Mouse (Mus musculus): Measurements from ENCODE around the gene Dapk3.

Gene Dapk3

DNA sequence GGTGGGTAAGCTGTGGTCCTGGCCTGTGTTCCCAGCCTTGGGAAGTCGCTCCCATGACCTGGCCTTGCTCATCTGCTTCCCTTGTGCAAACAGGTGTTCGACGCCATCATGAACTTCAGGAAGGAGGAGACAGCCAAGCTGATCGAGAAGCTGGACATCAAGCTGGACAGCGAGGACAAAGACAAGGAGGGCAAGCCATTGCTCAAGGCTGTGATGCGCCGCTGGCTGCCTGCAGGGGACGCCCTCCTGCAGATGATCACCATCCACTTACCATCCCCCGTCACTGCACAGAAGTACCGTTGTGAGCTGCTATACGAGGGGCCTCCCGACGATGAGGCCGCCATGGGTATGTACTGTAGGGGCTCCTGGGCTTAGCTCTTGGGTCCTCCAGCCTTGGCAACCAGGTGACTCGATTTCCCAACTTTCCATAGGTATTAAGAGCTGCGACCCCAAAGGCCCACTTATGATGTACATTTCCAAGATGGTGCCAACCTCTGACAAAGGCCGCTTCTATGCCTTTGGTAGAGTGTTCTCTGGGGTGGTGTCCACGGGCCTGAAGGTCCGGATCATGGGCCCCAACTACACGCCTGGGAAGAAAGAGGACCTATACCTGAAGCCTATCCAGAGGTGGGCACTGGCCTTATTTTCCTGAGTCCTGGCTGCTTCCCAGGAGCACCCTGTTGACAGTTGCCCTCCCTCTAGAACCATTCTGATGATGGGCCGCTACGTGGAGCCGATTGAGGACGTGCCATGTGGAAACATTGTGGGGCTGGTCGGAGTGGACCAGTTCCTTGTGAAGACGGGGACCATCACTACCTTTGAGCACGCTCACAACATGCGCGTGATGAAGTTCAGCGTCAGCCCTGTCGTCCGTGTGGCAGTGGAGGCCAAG, 3.1 kb upstream of the Dapk3 start:
- DNase-seq: peak; percentile 63

GRCm38 (mm10) chr10:81180946-81181345, 1.9 kb upstream of the Dapk3 start:
- peak; percentile 58 for DNase-seq

DNA sequence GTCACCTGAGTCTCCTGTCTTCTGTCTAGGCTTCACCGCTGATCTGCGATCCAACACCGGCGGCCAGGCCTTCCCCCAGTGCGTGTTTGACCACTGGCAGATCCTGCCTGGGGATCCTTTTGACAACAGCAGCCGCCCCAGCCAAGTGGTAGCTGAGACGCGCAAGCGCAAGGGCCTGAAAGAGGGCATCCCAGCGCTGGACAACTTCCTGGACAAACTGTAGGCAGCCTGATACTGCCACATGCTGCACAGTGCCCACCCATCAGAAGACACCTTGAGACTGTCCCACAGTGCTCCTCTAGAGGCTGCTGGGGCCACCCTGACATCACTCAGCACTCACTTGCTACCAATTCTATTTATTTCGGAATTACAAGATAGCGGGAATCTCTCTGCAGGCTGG, 945 bp upstream of the Dapk3 start:
- peak; percentile 63 for DNase-seq

DNA sequence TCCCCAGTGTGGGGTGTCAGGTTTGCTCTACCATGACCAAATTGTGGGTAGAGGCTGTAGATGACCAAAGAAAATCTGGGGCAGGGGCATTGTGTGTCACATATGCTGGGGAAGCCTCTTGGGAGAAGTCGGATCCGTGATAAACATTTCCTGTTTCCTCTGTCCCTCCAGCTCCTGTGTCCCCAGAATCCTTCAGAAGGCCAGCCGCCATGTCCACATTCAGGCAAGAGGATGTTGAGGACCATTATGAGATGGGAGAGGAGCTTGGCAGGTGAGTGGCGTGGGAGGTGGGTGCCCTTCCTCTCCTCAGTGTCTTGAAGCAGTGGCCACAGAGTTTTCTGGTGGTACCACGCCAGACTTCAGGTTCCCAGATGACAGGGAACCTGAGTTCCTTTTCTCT, 1.0 kb downstream of the Dapk3 start, which contains the start of gene 4930442H23Rik:
TSS of gene 4930442H23Rik (minus strand) at position 45 of the 400 bp plus-strand sequence.
- DNase-seq: no peak

DNA sequence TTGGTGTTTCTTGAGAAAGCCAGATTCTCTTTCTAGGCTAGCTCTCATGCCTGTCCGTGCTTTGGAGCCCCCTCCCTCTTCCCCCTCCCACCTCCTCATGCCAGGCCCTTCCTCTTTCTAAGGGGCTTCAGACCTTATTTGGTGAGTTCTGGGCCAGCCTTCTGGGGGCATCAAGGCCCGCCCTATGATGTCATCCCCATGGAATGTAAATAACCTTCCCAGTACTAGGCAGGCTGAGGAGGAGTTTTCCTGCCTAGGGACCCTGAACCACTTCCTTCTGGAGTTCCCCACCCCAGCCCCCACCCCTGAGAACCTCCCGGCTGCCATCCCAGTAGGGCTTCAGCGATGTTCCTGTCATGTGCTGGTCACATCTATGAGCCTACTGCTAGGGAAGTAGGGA, 2.0 kb downstream of the Dapk3 start:
- DNase-seq: no peak

DNA sequence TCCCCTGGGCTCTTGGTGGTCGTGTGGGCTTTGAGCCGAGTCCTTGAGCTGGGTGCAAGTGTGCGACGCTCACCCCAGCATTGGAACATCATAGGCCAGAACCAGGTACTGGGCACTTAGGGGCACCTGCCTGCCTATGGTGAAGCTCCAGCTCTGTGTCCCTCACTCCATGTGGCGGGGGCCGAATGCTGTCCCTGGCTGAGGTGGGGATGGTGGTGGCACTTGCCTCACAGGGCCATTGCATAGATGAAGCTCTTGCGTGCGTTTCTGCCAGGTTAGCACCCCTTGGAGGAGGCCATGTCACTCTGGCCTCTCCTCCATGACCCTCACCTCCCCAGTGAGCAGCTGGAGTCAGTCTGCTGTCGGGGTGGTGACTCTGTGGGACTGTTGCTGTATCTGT, 4.4 kb downstream of the Dapk3 start:
- no peak for DNase-seq

DNA sequence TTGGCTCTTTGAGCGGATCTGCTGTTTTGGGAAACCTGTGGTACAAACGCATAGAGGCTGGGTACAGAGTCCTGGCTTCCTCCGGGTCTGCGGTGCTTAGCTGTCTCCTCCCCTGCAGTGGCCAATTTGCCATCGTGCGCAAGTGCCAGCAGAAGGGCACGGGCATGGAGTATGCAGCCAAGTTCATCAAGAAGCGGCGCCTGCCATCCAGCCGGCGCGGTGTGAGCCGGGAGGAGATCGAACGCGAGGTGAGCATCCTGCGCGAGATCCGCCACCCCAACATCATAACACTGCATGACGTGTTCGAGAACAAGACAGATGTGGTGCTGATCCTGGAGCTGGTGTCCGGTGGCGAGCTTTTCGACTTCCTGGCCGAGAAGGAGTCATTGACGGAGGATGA, 7.0 kb downstream of the Dapk3 start:
- DNase-seq: no peak

DNA sequence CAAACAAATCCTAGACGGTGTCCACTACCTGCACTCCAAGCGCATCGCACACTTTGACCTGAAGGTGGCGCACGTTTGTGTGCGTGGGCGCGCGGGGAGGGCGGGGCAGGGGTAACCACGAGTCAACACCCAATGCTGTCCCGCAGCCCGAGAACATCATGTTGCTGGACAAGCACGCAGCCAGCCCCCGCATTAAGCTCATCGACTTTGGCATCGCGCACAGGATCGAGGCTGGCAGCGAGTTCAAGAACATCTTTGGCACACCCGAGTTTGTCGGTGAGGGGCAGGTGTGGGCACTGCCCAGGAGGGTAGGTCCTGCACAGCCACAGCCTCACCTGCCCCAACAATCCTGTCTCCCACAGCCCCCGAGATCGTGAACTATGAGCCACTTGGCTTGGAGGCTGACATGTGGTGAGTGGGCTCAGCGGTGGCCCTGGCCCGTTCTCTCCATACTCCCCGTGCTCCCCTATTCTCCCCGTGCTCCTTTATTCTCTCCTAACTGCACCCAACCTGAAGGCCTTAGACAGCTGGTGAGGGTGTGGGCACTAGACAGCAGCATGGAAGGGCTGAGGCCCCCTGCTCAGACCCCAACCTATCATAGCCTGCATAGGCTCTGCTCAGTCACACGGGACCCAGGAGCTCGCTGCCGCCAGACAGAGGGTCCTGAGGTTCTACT, 7.6 kb downstream of the Dapk3 start:
- DNase-seq: peak; percentile 62

- peak; percentile 60 for DNase-seq
These were observed 8.1 kb downstream of the Dapk3 start for GRCm38 (mm10) chr10:81190912-81191321.

DNA sequence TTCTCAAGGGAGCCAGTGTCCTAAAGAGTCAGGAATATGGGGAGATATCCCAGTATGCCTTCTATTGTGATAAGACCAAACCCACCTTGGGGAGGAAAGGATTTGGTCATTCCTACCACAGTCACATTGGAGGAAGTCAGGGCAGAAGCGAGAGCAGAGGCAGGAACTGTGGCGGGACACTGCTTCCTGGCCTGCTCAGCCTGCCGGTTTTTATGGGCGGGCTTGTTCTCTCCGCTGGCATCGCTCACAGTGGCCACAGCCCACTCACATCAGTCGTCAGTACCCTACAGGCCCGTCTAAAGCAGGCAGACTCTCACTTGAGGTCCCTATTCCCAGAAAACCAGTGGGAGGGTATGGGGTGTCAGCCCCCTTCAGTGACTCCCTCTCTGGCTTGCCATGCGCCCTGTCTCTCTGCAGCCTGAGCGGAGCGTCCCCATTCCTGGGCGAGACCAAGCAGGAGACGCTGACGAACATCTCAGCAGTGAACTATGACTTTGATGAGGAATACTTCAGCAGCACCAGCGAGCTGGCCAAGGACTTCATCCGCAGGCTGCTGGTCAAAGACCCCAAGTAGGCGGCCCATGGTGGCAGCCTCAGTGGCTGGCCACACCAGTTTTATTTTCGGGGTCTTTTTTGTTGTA, 8.7 kb downstream of the Dapk3 start:
- no peak for DNase-seq

GRCm38 (mm10) chr10:81192270-81192967, 9.6 kb downstream of the Dapk3 start:
- DNase-seq: peak; percentile 91

GRCm38 (mm10) chr10:81192968-81193501, 10.2 kb downstream of the Dapk3 start:
- DNase-seq: peak; percentile 76

DNA sequence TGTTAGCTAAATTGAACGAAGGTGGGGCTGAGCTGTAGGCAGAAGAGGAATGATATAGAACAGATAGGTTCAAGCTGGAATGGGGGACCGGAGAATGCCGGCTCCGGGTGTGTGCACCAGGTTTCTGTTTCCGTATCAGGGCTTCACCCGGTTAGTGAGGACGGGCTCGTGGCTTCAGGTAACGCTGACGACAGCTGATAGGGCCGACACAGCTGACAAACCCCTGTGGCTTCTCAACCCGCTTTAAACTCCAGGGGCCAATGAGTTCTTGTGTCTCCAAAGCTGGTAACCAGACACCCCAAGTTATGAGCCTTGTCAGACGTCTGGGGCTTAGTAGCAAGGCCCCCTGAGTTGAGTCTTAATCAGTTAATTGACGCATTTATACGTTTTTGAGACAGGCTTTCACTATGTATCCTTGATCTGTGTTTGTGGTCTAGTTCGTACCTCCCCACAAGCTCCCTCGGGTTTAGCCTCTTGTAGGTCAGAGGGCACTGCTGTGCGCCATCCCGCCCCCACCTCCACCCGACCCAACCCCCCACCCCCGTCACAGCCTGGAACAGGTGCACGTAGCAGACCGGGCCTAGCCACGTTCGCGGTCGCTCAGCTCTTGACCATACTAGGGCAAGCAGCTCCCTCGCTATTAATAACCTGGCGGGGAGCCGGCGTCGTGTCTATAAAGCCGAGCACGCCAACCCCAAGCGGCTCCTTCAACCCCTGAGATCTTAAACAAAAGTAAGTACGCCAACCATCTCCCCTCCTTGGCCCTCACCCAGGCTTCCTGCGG, 11.4 kb downstream of the Dapk3 start:
- peak; percentile 68 for DNase-seq

GRCm38 (mm10) chr10:81195300-81195699, 12.5 kb downstream of the Dapk3 start:
- no peak for DNase-seq

DNA sequence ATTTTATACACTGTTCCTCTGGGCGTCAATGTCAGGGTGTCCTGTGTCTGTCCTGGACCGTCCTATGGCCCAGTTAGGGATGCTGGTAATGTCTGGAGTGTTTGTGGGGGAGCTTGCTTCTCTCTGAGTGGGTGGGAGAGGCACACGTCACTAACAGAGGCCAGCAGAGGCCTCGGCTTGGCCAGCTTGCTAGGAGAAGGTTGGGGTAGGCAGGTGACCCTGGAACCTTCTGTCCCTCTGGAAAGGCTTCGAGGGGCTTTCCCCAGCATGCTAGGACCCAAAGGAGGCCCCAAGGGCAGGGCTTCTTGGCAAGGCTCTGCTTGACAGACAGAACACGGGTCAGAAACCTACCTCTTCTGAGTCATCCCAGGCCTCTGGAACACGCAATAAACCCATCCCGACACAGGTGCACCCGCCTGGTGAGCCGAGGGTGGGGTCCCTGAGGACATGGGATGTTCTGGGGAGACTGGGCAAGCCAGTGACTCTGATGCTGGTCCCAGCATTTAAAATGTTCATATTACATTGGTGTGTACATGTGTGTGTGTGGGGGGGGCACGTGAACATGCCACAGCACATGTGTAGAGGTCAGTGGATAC, 13.8 kb downstream of the Dapk3 start:
- DNase-seq: no peak

DNA sequence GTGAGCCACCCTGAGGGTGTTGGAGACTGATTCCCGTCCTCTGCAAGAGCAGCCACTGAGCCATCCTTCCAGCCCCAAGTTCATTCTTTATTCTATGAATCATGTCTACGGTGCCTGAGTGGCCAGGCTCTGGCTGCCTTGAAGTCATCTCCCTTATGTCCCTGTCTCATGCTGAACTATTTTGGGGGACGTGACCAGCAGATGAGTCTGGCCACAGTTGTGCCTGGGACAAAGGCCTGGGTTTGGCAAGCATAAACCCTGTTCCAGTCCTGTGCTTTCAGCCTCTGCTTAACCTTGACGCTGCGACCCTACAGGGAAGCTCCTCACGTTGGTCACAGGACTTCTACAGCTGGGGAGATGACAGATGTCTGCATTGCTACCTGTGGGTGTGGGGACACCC, 14.5 kb downstream of the Dapk3 start:
- no peak for DNase-seq

GRCm38 (mm10) chr10:81198230-81198629, 15.4 kb downstream of the Dapk3 start:
- no peak for DNase-seq

DNA sequence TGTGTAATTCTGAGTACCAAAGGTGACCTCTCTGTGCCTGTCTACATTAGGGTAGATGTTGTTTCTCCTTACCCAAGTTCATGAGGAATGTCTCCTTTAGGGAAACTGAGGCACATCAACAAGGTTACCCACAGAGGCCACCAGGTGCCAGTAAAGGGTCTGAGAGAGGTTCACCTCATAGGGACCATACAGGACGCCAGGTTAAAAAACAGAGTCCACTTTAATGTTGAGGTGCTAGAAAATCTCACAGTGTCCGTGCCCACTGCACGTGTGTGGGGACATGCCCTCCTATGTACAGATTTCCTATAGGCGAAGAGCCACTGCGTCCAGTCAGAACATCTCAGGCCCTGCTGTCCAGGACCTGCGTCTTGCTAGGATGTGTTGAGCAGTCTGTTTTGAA, 16.2 kb downstream of the Dapk3 start:
- DNase-seq: no peak

DNA sequence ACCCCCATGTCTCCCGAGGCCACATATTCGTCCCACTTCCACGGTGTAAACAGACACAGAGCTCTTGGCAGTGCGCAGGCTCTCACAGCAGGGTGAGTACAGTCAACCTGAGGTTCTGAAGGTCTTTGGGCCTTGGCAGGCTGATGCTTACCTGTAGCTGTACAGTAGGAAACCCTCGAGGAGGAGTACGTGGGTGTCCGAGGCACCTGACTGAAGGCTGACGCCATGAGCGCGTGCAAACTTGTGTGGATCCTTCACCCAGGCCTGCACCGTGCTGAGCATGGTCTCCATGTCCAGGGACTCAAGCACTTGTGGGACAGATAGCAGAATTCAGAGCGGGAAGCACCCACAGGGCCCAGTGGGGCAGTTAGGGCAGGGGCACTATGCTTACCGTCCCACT, 17.3 kb downstream of the Dapk3 start:
- DNase-seq: no peak

GRCm38 (mm10) chr10:81200605-81201287, 17.9 kb downstream of the Dapk3 start:
- DNase-seq: no peak
